Mouse (Mus musculus) adrenal gland, adult 18-20 months (tissue): ENCODE measurements around the gene Metap1. TPM values are rescaled to one million over a fixed set of nuclear protein-coding genes. Genes with fewer than 3 reads are reported as not detected.

Experiments used
- microRNA-seq, 2 experiments: library from miRNA; unstranded; fragments of <30 nt; microRNA quantifications; one replicate each; pipeline ENCODE4 v1.2.0; 2021; ENCODE audit warnings: borderline number of aligned reads in 2 of 2
- total RNA-seq, 2 experiments: library from RNA; stranded (reverse); gene quantifications; 1 replicate in 1 of 2; 2 replicates in 1 of 2; pipeline ENCODE4 v1.2.3; 2021

The Metap1 gene
- total RNA-seq, 2 experiments from 2014 or later, result 51.9 to 61.6 TPM

Small RNA genes lying within 50 kb of the gene (microRNA-seq; reads per million reads assigned to microRNA genes)
- 0.95 to 1.2 reads per million in 2 experiments for gene Mir1956

Other genes starting within 250 kb of the Metap1 start
- gene Adh1, start 228.5 kb downstream of the Metap1 start, total RNA-seq, result 1,000 to 10,000 TPM in 1 of 2 experiments, 100 to 1,000 TPM in 1; 384 to 6,834 TPM
- gene Adh6a, start 176.2 kb downstream of the Metap1 start, total RNA-seq, result not detected
- under 1 TPM in 1 of 2 experiments, not detected in 1; 0.58 TPM for gene Adh6b, start 147.7 kb downstream of the Metap1 start, total RNA-seq
- gene Adh4, start 74.0 kb downstream of the Metap1 start, total RNA-seq, result 1 to 10 TPM in 1 of 2 experiments, under 1 TPM in 1; 0.80 to 2.3 TPM
- 100 to 1,000 TPM; 139 to 209 TPM for gene Adh5, start 46.4 kb downstream of the Metap1 start, total RNA-seq
- 100 to 1,000 TPM; 202 to 217 TPM for gene Eif4e, start 36.7 kb upstream of the Metap1 start, total RNA-seq